Mouse (Mus musculus): Measurements from ENCODE around the gene Hdhd3.
A peak's percentile ranks its signal among the peaks of the same experiment; 100 is the strongest.

Hdhd3 gene

GRCm38 (mm10) chr4:62472071-62472470, 31.2 kb downstream of the Hdhd3 start:
- DNase-seq = no peak

GRCm38 (mm10) chr4:62470598-62471051, 32.6 kb downstream of the Hdhd3 start, which contains the start of gene Wdr31:
Gene Wdr31, minus strand, starts transcription at chr4:62470896.
- peak; percentile 86 for DNase-seq

DNA sequence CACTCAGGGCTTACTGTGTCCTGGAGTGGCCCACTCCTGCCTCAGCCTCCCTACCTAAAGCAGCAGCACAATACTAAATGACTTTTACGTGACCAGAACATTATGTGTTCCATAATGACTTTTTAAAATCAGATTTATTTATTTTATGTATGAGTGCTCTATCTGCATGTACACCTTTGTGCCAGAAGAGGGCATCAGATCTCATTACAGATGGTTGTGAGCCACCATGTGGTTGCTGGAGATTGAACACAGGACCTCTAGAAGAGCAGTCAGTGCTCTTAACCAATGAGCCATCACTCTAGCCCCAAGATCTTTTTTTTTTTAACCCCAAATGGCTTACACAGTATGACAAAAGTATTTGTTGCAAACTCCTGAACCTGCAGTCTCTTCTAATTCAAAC, 35.1 kb downstream of the Hdhd3 start:
- no peak for DNase-seq

DNA sequence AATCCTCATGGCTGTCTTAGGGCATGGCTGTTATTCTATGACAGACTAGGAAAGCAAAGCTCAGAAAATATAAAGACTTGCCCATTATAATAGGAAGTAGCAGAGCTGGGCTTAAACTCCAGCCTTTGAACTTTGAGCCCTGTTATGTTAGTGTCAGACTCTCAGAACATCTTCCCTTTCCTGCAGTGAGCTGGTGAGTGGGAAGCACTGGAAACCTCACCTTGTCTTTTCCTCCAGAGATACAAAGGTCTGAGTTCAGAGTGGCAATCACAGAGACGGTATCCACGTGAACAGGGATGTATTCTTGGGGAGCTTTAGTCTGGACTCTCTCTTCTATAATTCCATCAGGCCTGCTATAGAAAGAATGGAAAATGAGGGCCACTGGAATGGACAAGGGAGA, 40.1 kb downstream of the Hdhd3 start:
- no peak for DNase-seq

DNA sequence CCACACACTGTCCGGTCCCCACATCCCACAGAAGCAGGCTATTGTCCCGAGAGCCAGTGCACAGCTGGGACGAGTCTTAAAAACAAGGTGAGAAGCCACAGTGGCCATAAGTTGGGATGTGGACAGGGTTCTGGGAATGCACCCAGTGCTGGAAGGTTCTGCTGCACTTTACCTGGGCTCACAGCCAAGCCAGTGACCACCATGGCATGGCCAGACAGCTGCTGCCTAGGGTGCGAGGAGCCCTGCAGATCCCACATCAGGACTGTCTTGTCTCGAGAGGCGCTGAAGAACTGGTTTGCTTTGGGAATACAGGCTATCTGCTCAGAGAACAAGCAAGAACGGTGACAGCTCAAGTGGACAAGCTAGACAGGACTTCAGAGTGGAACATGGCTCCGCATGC, 42.9 kb downstream of the Hdhd3 start:
- no peak for DNase-seq

DNA sequence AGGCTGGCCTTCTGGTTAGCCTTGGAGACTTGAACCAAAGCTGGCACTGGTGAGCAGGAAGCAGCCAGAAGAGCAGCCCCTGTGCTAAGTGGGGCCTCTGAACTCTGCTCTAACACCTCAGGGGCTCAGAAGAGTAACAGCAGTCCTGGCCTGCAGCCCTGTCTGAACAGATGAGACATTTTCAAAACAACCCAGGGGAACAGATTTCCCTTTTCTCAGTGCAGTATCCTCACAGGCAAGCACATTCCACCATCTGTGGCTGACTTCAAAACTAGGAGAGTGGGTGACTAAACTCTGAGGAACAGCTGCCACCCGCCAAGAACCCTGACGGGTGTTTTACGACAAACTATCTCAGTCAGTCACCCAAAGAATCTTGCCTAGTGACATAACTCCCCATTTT, 44.2 kb downstream of the Hdhd3 start:
- DNase-seq = no peak

GRCm38 (mm10) chr4:62454995-62455394, 48.3 kb downstream of the Hdhd3 start:
- peak; percentile 69 for DNase-seq
